Mouse (Mus musculus) R1 (cell line): ENCODE measurements around the gene Zfp184.

Experiments used
- DNase-seq: peaks from one replicate; pipeline ENCODE4 v3.0.0-alpha.2; 2018; ENCODE audit warnings: low read depth, low spot score

Gene Zfp184

DNA sequence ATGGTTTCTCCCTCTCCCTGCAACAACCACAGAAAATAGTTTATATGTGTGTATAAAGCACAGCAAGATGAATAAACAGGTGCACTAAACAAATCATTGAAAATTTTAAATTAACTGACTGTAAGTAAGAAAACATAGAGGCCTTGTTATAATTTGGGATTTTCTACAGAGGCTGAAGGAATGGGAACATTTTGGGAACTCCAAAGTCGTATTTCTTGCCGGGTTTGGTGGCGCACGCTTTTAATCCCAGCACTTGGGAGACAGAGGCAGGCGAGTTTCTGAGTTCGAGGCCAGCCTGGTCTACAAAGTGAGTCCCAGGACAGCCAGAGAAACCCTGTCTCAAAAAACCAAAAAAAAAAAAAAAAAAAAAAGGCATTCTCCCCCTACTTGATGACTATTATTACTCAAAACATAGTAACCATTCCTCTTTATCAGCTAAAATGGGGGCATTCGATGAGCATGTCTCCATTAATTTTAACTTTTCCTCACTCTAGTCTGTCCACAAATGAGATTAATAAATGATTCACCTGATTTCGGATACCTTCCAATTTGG is 24.1 kb upstream of the Zfp184 start:
- DNase-seq: peak; percentile 76

DNA sequence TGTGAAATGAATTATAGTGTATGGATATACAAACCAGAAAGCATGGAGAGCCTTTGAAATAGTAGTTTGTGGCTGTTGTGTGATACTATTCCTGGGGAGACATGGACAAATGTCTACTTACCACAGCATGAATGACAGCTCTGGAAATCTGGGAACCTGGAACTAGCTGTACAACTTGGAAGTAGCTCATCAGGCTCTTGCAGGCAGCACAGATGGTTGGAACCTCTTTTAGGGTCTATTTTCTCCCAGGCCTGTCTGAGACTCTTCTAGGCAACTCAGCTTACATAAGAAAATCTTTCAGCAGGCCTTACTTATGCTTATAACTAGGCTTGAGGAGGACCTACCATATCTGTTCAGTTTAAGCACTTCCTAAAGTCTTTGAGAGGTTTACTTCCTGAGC is 21.5 kb upstream of the Zfp184 start:
- DNase-seq: no peak

DNA sequence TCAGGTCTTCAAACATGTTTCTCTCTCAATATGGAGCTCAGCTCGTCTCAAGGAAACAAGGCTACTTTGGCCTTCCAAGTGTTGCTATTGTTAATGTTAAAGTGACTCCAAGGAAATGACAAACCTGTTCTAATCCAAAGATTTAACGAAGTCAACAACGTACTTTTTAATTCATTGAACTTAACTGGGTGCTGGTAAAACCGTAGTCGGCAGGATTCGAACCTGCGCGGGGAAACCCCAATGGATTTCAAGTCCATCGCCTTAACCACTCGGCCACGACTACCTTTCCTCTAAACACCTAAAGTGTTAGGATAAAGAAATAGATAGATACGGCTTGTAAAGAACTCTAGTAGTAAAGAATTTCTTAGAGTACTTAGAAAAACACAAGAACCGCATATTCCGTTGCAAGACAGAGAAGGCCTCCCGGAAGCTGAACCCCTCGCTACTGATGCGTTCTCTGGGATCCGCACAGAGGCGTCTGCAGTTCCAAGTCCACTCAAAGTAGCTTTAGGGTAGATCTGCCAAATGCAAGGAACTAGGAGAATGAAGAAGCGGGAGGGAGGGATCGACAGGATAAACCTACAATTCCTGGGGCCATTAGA is 20.1 kb upstream of the Zfp184 start:
- DNase-seq: peak; percentile 98

DNA sequence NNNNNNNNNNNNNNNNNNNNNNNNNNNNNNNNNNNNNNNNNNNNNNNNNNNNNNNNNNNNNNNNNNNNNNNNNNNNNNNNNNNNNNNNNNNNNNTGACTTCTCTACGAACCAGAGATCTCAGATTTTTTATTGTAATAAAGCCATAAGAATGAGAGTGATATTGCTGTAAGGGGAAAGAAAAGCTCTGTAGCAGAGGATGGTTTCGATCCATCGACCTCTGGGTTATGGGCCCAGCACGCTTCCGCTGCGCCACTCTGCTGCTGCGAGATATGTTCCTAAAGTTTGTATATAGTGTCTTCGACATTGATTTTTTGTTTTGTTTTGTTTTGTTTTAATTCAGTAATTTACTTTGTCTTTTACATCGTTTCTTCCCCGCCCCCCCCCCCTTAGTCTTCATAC is 13.9 kb upstream of the Zfp184 start:
- peak; percentile 68 for DNase-seq

DNA sequence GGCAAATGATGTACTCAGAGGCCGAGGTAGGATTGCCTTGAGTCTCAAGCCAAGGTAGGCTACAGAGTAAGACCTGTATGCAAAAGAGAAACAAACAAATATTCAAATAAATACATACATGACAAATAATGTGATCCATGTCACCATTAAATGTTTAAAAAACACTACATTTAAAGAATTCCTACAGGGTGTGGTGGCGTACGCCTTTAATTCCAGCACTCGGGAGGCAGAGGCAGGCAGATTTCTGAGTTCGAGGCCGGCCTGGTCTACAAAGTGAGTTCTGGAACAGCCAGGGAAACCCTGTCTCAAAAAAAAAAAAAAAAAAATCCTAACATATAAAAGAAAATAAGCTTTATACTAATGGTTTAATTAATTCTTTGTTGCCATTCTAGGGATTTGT is 13.2 kb upstream of the Zfp184 start:
- peak; percentile 53 for DNase-seq

DNA sequence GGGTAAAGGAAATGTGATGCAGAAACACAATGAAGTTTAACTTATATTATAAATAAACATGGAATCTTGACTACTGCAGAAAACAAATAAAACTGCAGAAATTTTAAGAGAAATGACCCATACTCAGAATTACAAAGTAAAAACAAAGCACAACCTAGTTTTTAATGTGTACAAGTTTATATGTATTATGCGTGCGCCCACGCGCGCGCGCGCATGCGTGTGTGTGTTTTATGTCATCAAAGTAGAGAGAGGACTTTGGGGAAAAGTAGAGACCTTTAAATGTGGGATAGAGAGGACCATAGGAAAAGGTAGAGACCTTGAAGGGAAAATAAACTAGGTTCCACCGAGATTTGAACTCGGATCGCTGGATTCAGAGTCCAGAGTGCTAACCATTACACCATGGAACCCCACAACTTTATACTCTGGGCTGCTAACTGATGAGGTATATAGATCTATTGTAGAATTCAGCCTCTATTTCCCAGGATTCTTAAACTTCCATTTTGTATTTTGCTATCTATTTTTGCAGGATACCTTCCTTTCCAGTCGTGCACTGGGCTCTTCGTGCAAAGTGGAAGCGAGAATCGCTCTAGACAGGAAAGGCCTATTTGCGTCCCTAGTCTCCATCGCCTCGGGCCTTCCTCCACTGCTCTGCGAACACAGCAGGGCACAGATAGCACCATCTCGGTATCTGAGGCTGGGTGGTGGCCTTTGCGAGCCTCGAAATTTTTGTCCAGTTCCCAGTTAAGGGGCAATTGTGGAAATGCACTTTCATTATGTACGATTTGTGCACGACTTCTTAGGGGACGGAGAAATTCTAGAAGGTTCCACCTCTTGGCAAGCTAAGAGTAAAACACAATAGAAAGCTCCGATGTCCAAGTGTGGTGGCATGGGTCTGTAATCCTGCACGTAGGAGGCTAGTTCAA is 11.0 kb upstream of the Zfp184 start:
- peak; percentile 89 for DNase-seq

DNA sequence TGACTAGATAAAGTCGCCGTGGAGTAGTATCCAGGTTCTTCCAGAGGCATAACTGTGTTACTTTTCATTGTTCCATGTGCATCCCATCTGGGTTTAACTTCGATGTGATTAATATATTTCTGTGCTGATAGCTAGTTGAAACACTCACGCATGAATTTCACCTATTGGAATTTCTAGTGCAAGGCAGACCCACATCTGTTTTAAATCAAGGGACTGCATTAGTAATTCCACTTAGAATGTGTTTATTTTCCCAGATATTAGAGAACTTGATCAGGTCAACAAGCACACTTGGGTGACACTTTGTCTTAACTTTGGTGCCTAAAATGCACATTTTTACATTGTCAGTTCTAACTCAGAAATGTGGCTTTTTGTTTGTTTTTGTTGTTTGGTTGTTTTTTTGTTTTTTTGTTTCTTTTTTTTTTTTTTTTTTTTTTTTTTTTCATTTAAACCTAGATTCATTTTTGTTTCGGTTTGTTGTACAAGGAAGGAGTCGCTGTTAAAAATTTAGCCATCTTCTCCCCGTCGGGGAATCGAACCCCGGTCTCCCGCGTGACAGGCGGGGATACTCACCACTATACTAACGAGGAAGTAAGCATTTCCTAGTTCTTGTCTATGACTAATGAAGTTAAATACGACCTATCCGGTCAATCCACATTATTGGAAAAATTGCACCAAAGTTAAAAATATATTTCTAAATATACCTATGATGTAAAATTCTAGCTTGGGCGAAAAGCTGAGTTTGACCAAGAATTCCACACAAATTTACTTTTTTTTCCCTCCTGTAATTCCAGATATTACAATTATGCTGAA is 9.7 kb upstream of the Zfp184 start:
- peak; percentile 84 for DNase-seq

DNA sequence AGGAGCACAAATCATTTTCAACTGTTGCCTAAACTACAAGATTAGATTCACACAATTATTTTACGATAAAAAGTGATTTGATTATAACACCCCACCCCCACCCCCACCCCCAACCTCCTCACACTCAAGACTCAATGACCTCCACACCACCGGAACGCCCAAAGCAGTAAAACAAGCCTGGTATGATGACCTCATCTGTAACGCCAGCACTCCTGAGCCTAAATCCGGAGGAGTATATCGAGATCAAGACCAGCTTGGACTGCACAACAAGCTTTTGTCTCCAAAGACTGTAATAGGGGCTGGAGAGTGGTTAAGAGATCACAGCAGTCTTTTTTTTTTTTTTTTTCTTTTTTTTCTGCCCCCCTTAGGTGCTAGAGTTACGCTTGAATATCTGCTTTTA is 9.1 kb upstream of the Zfp184 start:
- DNase-seq: peak; percentile 91

DNA sequence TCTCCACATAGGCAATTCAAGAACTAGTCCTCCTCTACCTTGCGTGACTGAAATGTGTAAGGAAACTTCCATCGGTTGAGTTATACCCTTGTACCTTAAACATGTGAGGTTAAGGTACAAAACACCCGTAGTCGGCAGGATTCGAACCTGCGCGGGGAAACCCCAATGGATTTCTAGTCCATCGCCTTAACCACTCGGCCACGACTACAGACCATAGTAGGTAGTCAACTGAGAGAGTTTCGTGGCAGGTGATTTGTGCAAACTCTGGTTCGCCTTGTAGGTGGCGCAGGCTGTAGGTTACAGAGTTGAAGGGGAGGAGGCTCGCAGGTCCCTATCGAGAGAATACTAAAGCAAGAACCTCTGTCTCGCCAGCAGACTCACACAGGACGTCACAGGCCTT is 7.9 kb upstream of the Zfp184 start:
- DNase-seq: peak; percentile 98

DNA sequence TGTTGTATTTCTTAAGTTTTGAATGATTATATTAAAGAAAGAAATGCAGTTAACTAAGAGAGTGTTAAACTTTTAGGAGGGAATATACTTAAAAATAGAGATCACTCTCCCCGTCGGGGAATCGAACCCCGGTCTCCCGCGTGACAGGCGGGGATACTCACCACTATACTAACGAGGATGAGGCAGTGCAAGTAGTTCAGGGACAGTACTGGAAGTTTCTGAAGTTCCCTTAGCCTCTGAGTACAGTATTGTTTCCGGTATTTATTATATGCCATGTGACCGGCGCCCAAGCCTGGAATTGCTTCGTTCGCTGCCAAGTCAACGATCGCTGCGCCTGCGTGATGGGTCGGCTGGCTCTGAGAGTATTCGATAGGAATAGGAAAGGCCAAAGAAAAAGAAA is 4.7 kb upstream of the Zfp184 start:
- DNase-seq: peak; percentile 96

DNA sequence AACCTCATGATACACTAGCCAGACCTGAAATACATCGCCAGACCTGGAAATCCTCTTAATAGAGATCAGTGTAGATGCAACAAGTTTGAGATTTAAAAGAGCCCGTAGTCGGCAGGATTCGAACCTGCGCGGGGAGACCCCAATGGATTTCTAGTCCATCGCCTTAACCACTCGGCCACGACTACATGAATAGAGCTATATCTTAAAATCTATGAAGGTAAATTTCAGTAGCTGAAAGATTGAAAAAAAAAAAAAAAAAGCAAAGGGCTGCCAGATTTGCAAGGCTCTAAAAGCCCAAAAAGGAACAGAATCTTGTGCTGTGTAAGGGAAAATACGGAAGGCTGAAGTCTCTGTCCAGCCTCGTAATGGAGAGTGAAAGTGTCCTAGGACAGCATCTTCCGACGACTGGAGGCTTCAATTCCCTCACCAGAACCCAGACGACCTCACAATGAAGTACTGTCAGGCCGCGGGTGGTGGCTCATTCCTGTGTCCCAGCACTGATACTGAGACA is 4.0 kb upstream of the Zfp184 start:
- peak; percentile 91 for DNase-seq

DNA sequence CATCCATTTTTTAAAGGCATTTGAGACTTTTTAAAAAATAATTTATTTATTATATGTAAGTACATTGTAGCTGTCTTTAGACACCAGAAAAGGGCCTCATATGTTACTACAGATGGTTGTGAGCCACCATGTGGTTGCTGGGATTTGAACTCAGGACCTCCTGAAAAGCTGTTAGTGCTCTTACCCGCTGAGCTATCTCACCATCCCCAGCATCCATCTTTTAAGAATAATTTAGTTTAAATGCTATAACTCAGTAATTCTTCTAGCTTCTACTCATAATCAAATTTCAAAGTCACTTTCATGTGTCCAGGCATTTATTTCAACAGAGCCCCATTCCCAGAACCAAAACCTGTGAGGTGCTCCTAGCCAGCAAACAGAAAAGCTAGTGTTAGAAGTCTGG is 1.2 kb upstream of the Zfp184 start:
- peak; percentile 31 for DNase-seq

DNA sequence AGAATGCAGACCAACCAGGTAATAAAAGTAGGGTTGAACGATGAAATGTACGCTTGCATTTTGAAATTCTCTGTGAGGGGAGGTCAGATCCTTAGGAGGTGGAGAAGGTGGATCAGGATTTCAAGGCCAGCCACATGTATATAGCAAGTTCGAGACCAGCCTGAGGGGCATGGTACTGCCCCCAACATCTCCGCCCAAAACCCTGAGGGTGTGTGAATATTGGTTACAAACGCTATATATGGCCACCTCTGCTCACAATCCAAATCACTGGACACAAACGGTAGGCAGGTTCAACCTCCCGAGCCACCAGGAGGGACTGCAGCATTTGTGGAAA is 335 bp upstream of the Zfp184 start:
- no peak for DNase-seq

DNA sequence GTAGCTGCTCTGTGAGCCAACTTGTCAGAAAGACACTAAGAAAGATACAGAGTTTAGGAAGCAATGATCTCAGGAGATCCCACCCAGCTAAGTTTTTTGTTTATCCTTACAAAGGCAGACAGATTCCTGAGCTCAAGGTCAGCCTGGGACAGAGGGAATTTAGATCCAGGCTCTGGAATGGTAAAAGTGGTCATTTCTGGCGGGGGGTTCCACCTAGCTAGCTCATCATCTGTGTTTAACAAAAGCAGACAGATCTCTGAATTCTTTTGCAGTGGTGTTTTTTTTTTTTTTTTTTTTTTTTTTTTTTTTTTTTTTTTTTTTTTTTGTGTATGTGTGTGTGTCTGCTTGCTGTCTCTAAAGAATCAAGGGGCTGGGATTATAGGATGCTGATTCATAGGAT is 24.4 kb downstream of the Zfp184 start:
- DNase-seq: peak; percentile 90

DNA sequence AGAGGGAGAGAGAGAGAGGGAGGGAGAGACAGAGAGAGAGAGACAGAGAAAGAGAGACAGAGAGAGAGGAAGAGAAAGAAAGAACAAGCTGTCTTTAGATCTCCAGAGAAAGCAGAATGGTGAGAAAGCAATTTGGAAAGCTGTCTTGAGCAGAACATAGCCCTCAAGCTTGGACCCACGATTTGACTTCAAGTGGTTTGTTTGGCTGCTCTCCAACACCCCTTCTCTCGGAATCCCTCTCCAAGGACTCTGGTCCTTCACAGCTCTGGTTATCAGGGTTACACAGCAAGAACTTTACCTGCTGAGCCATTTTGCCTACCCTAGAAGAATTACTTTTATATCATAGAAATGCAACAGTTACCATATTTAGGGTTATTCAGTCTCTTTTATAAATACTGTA is 24.9 kb downstream of the Zfp184 start:
- peak; percentile 58 for DNase-seq

DNA sequence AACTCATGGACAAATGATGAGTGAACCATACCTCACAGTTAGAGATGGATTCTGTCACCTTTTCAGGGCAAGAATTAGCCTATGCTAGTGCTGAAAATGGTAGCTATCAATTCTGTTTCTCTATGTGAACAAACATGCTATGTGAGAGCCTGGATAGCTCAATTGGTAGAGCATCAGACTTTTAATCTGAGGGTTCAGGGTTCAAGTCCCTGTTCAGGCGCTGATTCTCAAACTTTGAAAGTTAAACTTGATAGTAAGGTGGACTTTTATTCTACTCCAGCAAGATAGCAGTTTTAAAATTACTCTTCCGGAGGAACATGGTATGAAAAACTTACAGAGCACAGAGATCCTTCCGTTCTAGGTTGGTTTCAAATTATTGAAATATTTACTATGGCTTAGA is 26.7 kb downstream of the Zfp184 start:
- peak; percentile 84 for DNase-seq

DNA sequence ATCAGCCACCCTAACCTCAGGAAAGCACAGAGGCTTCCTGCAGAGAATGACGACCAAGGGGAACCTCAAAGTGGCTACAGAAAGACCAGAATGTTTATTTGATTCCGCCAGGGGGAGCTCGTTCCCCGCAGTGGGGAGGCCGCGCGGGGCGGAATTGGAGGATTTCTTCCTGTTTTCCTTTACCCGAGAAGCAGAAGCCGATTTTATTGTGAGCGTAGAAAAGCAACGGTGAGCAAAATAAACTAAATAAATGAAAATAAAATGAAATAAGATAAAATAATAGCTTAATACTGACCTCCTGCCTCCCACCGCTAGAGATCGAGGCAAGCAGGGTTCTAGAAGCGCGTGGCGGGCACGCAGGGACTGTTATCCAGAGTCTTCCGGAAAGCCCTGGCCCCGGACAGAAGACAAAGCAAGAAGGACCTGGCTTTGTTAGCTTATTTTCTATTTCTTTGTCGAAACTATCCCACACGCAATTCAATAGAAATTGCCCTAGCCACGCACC is 29.4 kb downstream of the Zfp184 start:
- DNase-seq: peak; percentile 95

DNA sequence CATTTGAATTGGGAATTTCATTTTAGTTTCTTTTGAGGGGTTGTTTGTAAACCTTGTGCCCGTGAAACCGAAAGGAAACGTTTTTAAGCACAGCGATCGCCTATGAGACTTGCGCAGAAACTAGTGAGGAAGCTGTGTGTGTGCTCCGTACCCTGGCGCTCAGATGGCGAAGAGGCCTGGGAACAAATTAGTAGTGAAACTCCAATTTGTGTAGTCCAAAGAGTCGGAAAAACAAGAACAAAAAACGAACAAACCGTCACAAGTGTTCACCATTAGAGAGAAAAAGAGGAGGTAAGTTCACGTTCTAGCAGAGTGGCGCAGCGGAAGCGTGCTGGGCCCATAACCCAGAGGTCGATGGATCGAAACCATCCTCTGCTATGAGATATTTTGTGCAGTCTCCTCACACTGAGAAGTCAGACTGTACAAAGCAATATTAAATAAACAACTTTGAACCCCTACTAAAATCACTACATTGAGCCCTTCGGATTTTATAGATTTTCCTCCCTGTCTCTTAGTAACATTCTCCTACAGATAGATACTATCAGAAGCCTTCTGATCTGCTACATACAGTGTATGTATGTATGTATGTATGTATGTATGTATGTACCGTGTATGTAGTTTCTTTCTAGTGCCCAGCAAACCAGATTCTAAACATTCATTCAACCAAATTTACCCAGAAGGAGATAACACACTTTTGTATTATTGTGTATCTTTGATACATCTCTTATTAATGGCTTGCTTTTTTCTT is 30.0 kb downstream of the Zfp184 start:
- peak; percentile 80 for DNase-seq

DNA sequence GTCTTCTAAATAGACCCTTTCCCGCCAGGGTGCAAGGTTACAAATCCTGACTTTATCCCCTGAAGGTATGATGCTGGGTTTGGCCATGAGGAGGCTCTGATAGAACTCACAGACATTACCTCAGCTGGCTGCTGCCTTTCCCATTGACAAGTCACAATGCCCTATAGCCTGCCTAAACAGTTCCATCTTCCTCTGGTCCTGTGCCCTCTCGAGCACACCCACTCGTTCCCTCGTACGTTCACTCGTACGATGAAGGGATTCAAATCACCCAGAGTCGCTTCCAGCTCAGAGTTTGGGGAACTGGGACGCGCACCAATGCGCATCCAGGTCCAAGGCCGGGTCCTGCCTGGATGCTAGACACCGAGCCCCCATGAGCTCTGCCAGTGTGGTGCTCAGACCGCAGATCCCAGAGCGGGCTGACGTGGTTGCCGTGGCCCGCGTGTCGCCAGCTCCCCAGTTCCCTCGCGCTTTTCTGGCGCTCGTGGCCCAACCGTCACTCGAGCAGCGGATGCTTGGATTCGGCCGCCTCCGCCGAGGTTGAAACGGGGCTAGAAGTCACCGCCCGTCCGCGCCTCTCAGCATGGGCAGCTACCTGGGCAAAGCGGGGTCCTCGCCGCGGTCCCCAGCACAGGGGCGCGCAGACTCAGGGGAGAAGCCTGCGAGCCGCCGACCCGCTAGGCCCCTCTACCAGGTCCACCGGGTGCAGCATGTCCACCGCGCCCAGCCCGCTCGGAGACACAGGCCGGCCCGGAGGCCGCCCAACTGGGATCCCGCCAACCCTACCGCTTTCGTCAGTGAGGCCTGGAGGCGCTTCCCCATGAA is 36.3 kb downstream of the Zfp184 start, which contains the start of gene Pom121l2:
Pom121l2 (plus strand) TSS at position 214 of the 822 bp plus-strand sequence.
- DNase-seq: peak; percentile 71

DNA sequence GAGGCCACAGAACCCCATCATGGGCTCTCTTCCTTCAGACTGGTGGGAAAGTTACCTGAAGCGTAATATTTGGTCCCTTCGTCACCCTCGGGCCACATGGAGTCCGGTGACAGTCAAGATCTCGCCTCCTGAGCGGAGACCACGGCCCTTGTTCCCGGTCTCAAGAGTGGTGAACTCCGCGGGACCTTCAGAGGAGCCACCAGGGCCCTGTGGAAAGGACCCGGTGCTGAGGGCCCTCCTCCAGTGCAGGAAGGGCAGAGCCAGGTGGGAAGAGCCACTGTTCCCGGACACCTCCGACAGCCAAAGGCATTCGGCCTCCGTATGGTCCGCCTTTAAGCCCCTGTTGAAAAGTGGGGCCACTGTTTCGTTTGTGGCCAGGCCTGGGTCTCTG is 36.9 kb downstream of the Zfp184 start:
- peak; percentile 39 for DNase-seq
